Mouse (Mus musculus): Measurements from ENCODE around the gene Hivep3. TPM values are rescaled to one million over a fixed set of nuclear protein-coding genes. Genes with fewer than 3 reads are reported as not detected.

Gene Hivep3
- total RNA-seq, 2 experiments from 2014 or later: 6.7 to 16.6 TPM

DNA sequence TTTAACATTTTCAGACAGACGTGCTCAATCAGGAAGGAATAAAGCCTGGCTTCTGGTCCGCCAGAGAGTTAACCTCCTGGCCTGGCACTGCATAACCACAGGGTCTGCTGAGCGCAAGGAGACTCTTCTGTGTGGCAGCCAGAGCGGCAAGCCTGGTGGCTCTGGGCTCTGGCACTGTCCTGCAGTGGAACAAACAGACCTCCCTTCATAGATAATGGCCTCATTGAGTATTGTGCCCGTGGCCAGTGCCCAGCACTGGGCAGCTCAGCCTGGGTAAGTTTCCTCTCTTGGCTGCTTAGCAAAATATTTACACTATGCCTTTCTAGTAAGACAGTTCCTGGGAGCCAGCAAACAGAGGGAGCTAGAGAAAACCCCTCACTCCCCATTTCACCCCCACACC is 340.5 kb downstream of the Hivep3 start:
- no peak for ATAC-seq (ENCODE audit: poor library complexity, severe bottlenecking)

DNA sequence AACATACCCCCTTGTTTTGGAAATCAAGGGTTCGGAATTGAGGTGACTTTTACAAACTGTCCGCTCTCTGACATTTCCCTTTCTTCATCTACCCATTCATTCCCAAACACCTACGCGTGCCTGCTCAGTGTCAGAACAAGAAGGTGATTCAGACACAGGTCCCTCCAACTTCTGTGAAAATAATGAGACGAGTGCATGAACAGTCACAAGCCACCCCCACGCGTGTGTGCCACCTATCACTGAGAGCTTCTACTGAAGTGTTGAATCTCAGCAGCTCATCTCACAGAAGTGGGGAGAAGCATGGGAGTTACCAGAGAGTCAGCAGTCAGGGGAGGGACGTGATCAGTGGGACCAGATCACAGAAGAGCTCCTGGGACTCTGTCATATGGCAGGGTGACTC is 343.7 kb downstream of the Hivep3 start:
- no peak for ATAC-seq (ENCODE audit: poor library complexity, severe bottlenecking)

DNA sequence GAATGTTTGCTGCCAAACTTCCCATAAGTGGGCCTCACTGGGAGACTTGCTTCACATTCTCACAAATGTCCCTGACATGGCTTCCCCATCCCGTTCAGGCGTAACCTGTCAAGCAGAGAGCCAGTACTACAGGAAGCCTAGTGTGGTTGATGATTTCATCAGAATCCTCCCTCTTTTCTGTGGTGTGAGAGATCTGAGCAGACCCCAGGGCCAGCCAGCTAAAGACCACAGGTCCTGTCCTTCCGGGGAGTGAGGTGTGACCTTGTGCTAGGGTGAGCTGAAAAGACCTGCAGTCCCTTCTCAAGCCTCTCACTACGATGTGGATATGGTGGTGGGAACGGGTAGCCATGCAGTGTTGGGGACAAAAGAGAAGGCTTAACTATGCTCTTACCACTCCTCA is 348.9 kb downstream of the Hivep3 start:
- no peak for ATAC-seq (ENCODE audit: poor library complexity, severe bottlenecking)

DNA sequence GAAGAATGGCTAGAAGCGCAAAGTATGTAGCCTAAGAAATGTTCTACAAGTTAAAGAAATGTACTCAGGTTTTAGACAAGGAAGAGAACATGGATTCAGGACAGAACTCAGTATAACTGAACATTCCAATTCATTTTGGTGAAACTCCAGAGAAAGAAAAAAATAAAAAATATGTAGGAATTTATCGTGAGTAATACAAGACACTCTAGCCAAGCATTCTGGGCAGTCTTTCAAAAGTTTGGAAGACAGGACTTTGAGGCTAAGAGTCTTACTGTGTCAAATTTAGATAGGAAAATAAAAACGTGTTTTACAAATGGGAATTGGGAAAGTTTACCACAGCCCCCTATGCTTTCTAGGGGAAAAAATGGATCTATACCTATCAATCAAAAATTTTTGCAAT is 350.1 kb downstream of the Hivep3 start:
- ATAC-seq (ENCODE audit: poor library complexity, severe bottlenecking): no peak

DNA sequence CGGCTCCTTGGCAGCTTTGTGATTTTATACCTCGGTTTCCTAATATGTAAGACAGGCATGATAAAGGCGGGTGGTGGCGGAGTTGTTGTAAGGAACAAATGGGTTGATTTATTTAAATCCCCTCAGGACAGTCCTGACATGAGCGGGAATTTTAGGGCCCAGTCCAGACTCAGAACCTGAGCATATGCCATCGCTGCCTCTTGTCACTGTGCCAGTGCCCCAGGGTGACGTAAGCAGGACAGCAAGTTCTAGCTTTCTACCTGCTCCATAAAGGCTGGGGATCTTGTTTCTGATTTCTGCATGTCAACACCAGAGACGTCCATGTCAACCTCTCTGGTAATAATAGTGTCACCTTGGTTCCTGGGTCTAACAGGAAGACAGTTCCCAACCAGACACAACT is 356.0 kb downstream of the Hivep3 start:
- no peak for ATAC-seq (ENCODE audit: poor library complexity, severe bottlenecking)

DNA sequence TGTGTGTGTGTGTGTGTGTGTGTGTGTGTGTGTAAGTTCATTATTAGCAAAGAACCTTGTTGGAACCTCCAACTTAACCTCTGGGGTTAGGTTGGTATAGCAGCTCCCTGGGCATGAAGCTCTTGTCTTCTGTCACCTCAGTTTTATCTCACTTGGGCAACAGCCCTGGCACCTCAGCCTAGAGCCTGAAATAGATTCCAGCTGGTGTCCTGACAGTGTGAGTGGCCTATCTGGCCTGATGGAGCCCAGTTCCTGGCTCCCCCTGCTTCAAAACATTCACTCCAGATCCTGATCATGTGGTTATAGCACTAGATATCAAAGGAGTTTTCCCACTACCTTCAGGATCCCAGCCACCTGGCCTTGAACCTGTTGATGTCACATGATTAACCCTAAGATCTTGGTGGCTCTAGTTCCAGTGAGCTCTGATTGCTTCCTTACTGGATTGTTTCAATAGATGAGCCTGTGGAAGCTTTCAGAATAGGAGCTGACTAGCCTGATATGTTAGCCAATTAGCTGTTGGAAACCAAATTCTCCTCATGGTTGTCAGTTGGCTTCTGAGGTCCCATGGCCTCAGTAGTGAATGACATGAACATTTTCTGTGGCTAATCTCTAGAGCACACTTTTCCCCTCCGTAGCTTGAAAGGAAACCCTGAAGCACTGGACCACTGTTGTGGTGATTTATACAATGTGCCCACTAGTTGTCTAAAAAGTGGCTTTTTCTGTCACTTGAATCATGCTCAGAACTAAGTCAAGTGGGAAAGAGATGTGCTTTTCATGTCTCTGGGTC is 358.6 kb downstream of the Hivep3 start:
- ATAC-seq (ENCODE audit: poor library complexity, severe bottlenecking): no peak

DNA sequence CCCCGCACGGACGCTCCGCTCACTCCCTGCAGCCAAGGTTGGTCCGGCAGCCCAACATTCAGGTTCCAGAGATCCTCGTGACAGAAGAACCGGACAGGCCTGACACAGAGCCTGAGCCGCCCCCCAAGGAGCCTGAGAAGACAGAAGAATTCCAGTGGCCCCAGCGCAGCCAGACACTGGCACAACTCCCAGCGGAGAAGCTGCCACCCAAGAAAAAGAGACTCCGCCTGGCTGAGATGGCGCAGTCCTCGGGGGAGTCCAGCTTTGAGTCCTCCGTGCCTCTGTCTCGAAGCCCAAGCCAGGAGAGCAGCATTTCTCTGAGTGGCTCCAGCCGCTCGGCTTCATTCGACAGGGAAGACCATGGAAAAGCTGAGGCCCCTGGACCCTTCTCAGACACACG is 363.4 kb downstream of the Hivep3 start:
- no peak for ATAC-seq (ENCODE audit: poor library complexity, severe bottlenecking)

DNA sequence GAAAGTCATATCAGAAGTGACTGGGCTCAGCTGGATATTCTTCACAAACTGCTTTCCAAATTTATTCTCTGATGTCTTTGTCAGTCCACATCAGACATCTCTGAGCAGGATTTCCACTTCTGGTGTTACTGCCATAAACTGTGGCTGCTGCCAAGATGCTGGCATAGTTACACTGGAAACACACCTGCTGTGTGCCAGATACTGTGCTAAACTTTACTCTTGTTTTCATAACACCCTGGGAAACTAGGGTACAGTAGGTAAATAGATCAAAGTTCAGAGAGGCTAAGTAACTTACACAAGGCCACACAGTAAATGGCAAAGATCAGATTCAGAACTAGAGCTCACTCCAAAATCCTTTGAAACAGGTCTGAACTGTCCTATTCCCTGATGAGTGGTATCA is 367.6 kb downstream of the Hivep3 start:
- ATAC-seq (ENCODE audit: poor library complexity, severe bottlenecking): no peak

DNA sequence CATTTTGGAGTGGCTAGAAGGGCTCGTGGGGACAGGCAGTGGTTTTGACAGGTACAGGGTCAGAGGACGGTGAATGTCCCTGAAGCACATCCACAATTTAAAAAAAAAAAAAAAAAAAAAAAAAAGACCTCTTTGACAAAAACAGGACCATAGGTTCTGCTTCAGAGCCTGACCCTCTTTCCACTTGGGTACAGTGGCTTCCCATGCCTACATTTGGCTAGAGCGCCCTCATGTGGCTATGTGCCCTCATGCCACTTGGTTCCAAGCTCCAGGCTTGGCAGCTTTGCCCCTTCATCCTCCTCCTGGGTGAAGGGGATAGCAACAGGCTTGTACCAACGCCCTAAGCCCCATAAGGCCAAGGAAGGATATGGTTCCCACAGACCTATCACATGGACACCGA is 371.0 kb downstream of the Hivep3 start:
- ATAC-seq (ENCODE audit: poor library complexity, severe bottlenecking): peak; percentile 62; the same call in 1 of the 2 replicates

DNA sequence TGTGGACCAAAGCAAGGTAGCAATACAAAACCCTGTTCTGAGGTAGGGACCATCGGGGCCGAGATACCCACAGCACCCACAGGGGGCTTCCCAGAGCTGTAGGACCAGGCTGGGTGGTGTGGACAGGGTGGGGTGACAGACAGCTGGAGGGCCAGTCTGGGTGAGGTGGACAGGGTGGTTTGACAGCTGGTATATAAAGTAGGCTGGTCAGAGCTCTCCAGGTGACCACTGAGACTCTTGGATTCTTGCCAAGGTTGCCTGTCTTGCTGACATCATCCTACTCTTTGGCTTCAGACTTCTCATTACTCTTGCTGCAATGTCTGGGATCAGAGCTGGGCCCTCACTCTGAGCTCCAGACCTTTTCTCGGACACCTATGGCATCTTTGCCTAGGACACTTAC is 372.8 kb downstream of the Hivep3 start:
- ATAC-seq (ENCODE audit: poor library complexity, severe bottlenecking): no peak

DNA sequence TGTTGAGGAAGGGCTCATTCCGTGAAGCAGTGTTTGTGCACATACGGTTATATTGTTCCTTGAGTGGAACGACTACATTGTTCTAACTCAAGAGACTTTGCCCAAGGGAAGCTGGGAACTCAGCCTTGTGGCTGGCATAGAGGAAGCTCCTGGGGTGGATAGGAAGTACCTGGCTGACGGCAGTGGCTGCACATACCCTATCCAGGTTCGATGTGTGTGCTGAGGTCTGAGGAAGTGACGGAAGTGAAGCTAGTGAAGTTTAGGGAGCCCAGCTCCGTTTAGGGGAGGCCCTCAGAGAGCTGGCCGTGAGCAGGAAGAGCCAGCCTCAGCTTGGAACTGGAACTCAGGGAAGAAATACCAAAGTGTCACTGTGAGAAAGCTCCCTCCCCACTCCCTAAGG is 374.2 kb downstream of the Hivep3 start:
- no peak for ATAC-seq (ENCODE audit: poor library complexity, severe bottlenecking)

DNA sequence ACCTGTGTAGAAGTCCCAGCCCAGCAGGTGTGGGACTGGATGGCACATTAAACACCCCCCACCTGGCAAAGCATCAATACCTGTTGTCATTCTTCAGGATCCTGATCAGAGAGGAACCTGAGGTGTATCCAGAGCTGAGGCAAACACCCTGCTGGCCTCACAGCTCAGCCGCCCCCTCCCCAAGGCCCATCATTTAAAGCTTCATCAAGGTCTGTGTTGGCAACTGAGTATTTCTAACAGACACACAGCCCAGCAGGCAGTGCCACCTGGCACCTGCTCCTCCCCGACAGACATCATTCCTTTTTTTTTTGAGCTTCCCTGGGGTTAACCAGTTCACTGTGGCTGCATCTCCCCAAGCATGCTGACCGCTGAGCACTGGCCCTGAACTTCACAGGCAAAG is 381.9 kb downstream of the Hivep3 start:
- no peak for ATAC-seq (ENCODE audit: poor library complexity, severe bottlenecking)

DNA sequence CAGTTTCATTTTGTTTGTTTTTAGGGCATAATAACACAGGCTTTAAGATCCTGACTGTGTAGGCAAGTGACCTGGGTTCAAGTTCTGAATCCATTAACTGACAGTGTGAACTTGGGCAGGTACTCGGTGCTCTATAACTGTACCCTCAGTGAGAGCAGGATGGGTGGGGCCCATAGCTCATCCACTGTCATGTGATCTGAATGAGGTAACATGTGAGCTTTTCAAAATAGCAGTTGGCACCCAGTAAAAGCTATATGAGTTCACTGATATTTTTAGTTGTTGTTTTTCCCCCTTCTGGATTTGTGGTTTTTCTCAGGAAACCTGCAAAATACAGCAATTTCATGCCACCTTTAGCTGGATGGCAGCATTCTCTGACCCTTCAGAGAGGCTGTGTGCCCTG is 382.7 kb downstream of the Hivep3 start:
- no peak for ATAC-seq (ENCODE audit: poor library complexity, severe bottlenecking)

DNA sequence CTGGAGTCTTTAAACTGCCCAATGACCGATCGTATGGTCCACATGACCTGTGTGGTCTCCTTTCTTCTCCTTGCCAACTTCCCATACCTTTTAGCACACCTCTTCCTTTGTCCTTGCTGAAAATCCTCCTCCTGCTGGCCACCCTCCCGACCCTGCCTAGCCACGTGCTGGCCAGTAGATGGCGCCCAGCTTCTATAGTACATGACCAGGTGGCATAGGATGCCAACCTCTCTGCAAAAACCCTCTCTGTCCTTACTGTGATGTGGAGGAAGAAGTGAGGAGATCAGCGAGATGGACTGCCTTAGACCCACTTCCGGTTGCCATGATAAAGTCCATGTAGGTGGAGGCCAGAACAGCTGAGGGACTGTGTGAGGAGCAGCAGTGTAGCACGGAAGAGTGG is 386.7 kb downstream of the Hivep3 start:
- peak; percentile 64 for ATAC-seq (ENCODE audit: poor library complexity, severe bottlenecking)

DNA sequence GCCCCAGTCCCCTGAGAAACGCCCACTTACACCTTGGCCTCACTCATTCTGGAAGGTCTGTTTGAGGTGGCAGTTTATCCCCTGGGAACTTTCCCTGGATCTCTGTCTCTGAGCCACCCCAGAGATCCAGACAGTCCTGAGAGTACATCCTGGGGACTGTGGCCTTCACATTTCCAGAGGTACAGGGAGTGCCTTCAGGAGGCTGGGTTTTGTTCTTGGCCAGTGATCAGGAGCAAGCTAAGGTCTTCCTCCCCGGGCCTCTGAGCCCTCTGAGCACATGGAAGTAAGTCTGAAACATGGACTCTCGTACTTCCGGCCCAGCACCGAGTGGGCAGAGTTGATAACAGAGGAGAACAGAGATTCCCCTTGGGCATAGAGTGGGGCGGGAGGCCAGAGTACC is 391.1 kb downstream of the Hivep3 start:
- no peak for ATAC-seq (ENCODE audit: poor library complexity, severe bottlenecking)

DNA sequence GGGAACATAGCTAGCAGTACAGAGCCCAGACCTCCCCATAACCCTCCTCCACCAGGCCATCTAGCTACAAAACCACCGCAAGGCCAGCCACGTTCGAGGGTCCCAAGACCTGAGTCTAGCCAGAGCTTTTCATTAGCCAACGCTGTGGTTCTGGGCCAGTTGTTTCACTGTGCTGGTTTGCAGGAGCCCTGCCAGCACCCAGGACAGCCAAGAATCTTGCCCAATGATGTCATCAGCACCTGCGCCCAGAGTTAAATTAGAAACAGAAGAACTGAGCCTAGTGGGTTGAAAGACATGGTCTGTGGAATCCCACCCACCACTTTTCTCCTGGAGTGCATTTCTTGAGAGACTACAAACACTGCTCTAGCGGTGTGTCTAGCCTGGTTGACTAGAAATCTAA is 392.5 kb downstream of the Hivep3 start:
- ATAC-seq (ENCODE audit: poor library complexity, severe bottlenecking): no peak

DNA sequence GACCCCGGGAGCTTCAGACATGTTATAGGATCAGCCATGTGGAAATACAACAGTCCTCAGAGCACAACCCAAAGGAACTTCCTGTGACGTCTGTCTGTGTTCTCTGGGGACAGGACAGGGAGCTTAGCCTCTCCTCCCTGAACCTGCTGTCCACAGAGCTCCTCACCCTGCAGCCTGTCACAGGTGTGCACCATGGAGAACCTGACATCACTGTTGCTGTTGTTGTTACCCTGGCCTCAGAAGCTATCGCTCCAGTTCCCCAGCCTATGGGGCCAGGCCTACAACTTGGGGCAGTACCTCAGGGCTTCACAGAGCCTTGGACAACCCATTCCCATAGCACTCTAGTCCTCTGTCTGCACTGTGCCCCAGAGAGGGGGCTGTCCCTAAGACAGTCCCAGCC is 393.7 kb downstream of the Hivep3 start:
- ATAC-seq (ENCODE audit: poor library complexity, severe bottlenecking): no peak

DNA sequence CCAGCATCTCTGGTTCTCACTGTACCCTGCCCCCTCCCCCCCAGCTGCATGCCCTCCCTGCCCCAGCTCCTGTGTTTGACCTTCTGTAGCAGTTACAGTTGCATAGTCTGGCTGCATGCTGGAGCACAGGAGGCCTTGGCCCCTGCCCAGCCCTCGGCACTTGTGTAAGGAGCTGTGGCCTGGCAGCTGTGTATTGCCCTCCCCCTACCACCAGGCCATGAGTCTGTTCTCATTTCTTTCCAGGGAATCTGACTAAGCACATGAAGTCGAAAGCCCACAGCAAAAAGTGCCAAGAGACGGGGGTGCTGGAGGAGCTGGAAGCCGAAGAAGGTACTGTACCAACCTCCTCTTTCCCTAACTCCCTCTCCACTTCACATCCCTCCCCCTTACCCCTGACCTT is 394.4 kb downstream of the Hivep3 start:
- ATAC-seq (ENCODE audit: poor library complexity, severe bottlenecking): no peak

DNA sequence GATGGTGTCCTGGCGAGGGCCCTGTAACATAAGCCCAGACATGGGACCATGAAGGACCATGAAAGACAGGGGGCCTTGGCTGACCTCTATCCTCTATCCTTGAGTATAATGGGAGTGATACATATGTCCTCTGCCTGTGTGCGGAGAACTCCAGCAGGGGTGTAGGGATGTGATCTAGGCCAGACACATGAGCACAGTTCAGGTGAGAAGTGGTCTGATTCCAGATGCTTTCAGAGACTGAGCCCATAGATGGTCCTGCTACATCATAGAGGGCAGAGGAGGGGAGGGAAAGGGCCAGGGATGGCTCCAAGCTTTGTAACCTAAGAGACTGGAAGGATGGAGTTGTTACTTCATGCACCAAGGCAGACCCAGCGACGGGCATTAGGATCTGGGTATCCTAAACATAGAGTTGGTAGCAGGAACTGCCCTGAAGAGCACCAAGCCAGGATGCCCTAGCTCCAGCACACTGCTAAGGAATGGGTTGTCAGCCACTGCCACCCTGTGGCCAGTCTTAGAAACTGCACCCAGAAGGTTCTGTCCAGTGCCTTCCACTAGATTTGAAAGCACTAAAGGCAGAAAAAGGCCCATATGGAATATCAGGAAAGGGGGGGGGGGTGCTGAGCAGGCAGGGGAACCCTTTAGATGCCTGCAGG is 395.8 kb downstream of the Hivep3 start:
- peak; percentile 80 for ATAC-seq (ENCODE audit: poor library complexity, severe bottlenecking)

DNA sequence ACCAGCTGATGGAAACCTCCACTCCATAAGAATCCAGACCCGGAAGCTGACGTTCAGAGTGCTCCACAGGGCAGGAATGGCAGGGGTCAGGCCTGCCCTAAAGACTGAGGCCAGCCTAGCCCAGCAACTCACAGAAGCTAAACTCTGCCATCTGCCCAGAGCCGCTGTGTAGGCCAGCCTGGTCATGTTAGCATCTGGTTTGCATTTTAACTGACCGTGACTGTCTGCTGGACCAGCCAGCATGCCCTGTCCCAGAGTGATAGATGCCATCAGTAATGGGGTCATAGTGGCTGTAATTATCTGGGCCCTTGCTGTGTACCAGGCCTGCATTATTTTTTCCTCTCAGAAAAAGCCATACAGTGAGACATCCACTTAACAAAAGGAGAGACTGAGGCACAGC is 397.3 kb downstream of the Hivep3 start:
- ATAC-seq (ENCODE audit: poor library complexity, severe bottlenecking): no peak

DNA sequence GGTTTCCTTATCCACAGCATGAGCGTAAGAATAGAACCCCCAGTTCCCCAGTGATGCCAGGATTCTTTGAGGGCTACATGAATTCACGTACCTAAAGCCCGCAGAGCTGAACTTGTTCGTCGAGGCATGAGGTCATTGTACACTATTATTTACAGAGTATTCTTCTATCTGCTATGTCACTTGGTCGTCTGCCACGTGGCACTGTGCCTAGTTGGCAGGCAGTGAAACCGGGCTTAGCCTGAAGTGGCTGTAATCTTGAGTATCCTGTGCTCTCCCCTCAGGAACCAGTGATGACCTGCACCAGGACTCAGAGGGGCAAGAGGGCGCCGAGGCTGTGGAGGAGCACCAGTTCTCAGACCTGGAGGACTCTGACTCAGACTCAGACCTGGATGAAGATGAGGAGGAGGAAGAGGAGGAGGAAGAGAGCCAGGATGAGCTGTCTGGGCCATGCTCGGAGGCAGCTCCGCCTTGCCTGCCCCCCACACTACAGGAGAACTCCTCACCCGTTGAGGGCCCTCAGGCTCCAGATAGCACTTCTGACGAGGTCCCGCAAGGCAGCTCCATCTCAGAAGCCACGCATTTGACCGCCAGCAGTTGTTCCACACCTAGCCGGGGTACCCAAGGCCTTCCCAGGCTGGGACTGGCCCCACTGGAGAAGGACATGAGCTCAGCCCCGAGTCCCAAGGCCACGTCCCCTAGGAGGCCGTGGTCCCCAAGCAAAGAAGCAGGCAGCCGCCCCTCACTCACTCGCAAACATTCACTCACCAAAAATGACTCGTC is 398.0 kb downstream of the Hivep3 start:
- ATAC-seq (ENCODE audit: poor library complexity, severe bottlenecking): no peak

DNA sequence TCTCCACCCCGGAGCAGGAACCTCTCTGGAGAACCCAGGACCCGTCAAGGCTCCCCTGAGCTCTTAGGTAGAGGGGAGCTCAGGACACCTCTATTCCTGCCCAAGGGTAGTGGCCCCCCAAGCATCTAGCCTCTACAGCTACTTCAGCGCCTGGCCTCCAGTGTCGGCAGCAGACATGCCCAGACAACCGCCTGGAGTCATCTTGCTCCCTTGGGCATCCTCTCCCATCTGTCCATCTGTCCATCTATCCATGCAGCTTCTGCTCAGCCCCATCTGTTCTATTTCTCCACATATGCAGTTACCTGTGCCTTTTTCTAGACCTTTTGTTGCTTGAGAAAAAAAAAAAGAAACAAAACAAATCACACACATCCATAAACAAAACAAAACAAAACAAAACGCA is 400.6 kb downstream of the Hivep3 start:
- no peak for ATAC-seq (ENCODE audit: poor library complexity, severe bottlenecking)
